Mouse (Mus musculus): ENCODE data around the gene Slc34a1.

DNA sequence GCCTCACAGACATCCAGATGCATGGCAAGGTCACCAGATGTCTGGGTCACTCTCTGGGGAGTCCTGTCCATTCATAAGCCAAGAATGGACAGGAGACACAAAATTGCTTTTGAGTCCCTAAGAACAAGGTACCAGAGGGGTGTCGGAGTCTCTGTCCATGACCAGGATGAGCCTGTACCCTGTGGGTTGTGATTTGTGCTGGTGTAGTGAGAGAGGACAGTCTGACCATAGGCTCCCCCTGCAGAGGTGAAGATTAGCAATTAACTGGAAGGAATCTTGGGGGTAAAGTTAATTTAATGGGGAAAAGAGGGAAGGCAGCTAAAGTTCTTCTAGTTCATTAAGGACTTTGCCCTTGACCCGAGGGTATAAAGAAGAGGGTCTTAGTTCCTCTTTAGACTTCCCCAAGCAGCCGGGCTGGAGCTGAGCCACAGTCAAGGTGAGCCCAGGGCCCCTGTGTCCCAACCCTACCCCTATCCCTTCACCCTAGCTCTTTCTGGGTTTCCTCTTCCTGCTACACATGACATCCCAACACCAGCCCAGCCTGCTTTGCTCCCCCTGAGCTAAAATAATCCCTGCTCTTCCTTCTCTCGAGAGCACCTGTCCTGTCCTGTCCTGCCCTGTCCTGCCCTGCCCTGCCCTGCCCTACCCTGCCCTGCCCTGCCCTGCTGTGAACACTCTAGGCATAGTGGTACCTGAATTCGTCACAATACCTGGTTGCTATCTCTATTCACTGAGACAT lies 1.5 kb downstream of the Slc34a1 start:
- TF ChIP-seq CTCF (IDR thresholded peaks at IDR 0.05; ENCODE audit: low read depth, low read length) (no peak), GATA1 (IDR thresholded peaks at IDR 0.05; ENCODE audit: borderline replicate concordance, low read length) (no peak), TAL1 (conservative IDR thresholded peaks at IDR 0.05; ENCODE audit: low read depth, low read length) (no peak), POLR2AphosphoS5 (IDR thresholded peaks at IDR 0.05; ENCODE audit: insufficient replicate concordance, low read depth, low read length) (no peak), GATA2 (IDR thresholded peaks at IDR 0.05; ENCODE audit: borderline replicate concordance, low read depth, low read length) (no peak)
